Mouse (Mus musculus): Measurements from ENCODE around the gene Astn2.

The Astn2 gene

GRCm38 (mm10) chr4:66404201-66404711 is at the start of gene Astn2:
Astn2 (minus strand) TSS chr4:66404611.
- peak in 1 of 2 experiments; percentile 14 for DNase-seq

GRCm38 (mm10) chr4:66450115-66450514 is 45.7 kb upstream of the Astn2 start:
- peak in 1 of 2 experiments; percentile 29 for DNase-seq

- DNase-seq, result no peak
These were observed 26.8 kb upstream of the Astn2 start for GRCm38 (mm10) chr4:66431256-66431655.

GRCm38 (mm10) chr4:66425804-66426203 is 21.4 kb upstream of the Astn2 start:
- DNase-seq, result peak; percentile 5 to 9

GRCm38 (mm10) chr4:66414778-66415177 is 10.4 kb upstream of the Astn2 start:
- no peak for DNase-seq

GRCm38 (mm10) chr4:66405086-66405485 is 675 bp upstream of the Astn2 start:
- no peak for DNase-seq

GRCm38 (mm10) chr4:66403708-66404200 is 657 bp downstream of the Astn2 start:
- DNase-seq, result peak in 1 of 2 experiments; percentile 16

GRCm38 (mm10) chr4:66403116-66403707 is 1.2 kb downstream of the Astn2 start:
- DNase-seq, result no peak

- peak in 1 of 2 experiments; percentile 22 for DNase-seq
These were observed 1.8 kb downstream of the Astn2 start for GRCm38 (mm10) chr4:66402611-66403010.

GRCm38 (mm10) chr4:66401186-66401681 is 3.2 kb downstream of the Astn2 start:
- peak in 1 of 2 experiments; percentile 6 for DNase-seq

GRCm38 (mm10) chr4:66399066-66399465 is 5.3 kb downstream of the Astn2 start:
- DNase-seq, result peak in 1 of 2 experiments; percentile 48

- DNase-seq, result no peak
These were observed 7.2 kb downstream of the Astn2 start for GRCm38 (mm10) chr4:66397216-66397615.

- DNase-seq, result no peak
These were observed 11.1 kb downstream of the Astn2 start for GRCm38 (mm10) chr4:66393294-66393693.

GRCm38 (mm10) chr4:66390480-66390879 is 13.9 kb downstream of the Astn2 start:
- DNase-seq, result no peak

- DNase-seq, result no peak
These were observed 25.8 kb downstream of the Astn2 start for GRCm38 (mm10) chr4:66378586-66378985.

- DNase-seq, result peak; percentile 1 to 3
These were observed 33.8 kb downstream of the Astn2 start for GRCm38 (mm10) chr4:66370557-66371071.

- DNase-seq, result no peak
These were observed 38.9 kb downstream of the Astn2 start for GRCm38 (mm10) chr4:66365500-66365899.

- no peak for DNase-seq
These were observed 59.8 kb downstream of the Astn2 start for GRCm38 (mm10) chr4:66344632-66345031.

GRCm38 (mm10) chr4:66337443-66337842 is 67.0 kb downstream of the Astn2 start:
- DNase-seq, result no peak

GRCm38 (mm10) chr4:66330600-66331285 is 73.7 kb downstream of the Astn2 start:
- no peak for DNase-seq

- no peak for DNase-seq
These were observed 83.4 kb downstream of the Astn2 start for GRCm38 (mm10) chr4:66321051-66321450.

- no peak for DNase-seq
These were observed 89.5 kb downstream of the Astn2 start for GRCm38 (mm10) chr4:66314806-66315484.

GRCm38 (mm10) chr4:66312733-66313132 is 91.7 kb downstream of the Astn2 start:
- DNase-seq, result no peak
